Mouse (Mus musculus) ES-Bruce4 (cell line): ENCODE measurements around the gene Ccdc60. TPM values are rescaled to one million over a fixed set of nuclear protein-coding genes. Genes with fewer than 3 reads are reported as not detected.

Experiments
- H3K27ac ChIP-seq: 2 replicates; pipeline ENCODE4 v1.5.1; 2012; ENCODE audit warnings: low read length, inconsistent platforms; ENCODE audit not compliant: insufficient read depth
- H3K27me3 ChIP-seq: 2 replicates; pipeline ENCODE4 v1.6.1; 2012; ENCODE audit warnings: mild to moderate bottlenecking, low read length, inconsistent platforms; ENCODE audit not compliant: control insufficient read depth, poor library complexity, insufficient read depth, severe bottlenecking
- H3K36me3 ChIP-seq: 2 replicates; pipeline ENCODE4 v1.6.1; 2012; ENCODE audit warnings: inconsistent platforms, mild to moderate bottlenecking, low read length, moderate library complexity; ENCODE audit not compliant: control insufficient read depth, poor library complexity, insufficient read depth, severe bottlenecking
- H3K4me1 ChIP-seq: one replicate; pipeline ENCODE4 v1.8.1; 2011; ENCODE audit warnings: low read length; ENCODE audit not compliant: control insufficient read depth, insufficient read depth
- H3K4me3 ChIP-seq: 2 replicates; pipeline ENCODE4 v1.5.1; 2011; ENCODE audit warnings: low read depth, mild to moderate bottlenecking, low read length
- H3K9ac ChIP-seq: 2 replicates; pipeline ENCODE4 v1.6.1; 2012; ENCODE audit warnings: low read depth, mild to moderate bottlenecking, inconsistent platforms; ENCODE audit not compliant: poor library complexity, severe bottlenecking
- H3K9me3 ChIP-seq: replicated peaks from 2 replicates; pipeline ENCODE4 v1.6.1; 2012; ENCODE audit warnings: mild to moderate bottlenecking, low read length, inconsistent platforms; ENCODE audit not compliant: control insufficient read depth, poor library complexity, insufficient read depth, severe bottlenecking
- CTCF ChIP-seq: IDR thresholded peaks from one replicate; pipeline ENCODE4 v1.8.1; 2011; ENCODE audit warnings: low read depth, low read length
- EP300 ChIP-seq: IDR thresholded peaks from 2 replicates; pipeline ENCODE4 v1.6.1; 2011; ENCODE audit warnings: low read depth, low read length; ENCODE audit not compliant: insufficient read depth
- POLR2A ChIP-seq: IDR thresholded peaks from one replicate; pipeline ENCODE4 v1.8.1; 2011; ENCODE audit warnings: low read length; ENCODE audit not compliant: insufficient read depth
- polyA plus RNA-seq: library from polyadenylated mRNA; stranded (reverse); fragments of >200 nt; gene quantifications from 2 replicates; pipeline ENCODE4 v1.2.4, GENCODE M21; 2011; ENCODE audit warnings: low read depth; ENCODE audit not compliant: missing spikeins, insufficient read depth, insufficient read length

Ccdc60 gene
- polyA plus RNA-seq, 1 experiment: 3.0 TPM

- H3K9me3 ChIP-seq: no peaks in the 10 kb centered on the region
- H3K27me3 ChIP-seq: no peaks in the 10 kb centered on the region
- H3K36me3 ChIP-seq: no peaks in the 10 kb centered on the region
- H3K4me3 ChIP-seq: peak overlapping the region; percentile 53
- no peak overlapping the region for H3K27ac ChIP-seq
- peak overlapping the region; percentile 25; the same call in 1 of the 2 replicates for H3K9ac ChIP-seq
- H3K4me1 ChIP-seq: peaks cover 2% of the 10 kb centered on the region
- TF ChIP-seq POLR2A: no peak
- TF ChIP-seq CTCF: peak; percentile 99
- 0 out of 2 replicates have a peak, but pooled peaks have one; percentile 52 for TF ChIP-seq EP300
These were observed 165.4 kb downstream of the Ccdc60 start for GRCm38 (mm10) chr5:116123344-116123743.

DNA sequence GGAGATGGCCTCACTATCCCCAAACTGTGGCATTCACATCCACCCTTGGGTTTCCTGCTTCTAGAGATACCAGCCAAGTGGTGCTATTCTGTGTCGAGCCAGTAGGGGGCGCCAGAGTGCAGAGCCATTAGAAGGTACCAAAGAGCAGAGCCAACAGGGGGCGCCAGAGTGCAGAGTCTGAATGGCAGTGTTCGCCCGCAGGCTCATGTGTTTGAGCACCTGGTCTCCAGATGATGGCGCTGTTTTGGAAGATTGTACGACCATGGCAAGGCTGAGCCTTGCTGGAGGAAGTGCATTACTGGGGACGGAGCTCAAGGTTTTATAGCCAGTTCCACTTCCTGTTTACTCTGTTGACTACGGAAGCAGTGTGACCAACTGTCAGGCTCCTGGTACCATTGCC, 172.2 kb downstream of the Ccdc60 start:
- no peaks in the 10 kb centered on the region for H3K9me3 ChIP-seq
- H3K27ac ChIP-seq: no peak overlapping the region
- H3K4me1 ChIP-seq: no peaks in the 10 kb centered on the region
- TF ChIP-seq POLR2A (no peak), CTCF (peak; percentile 100)
- H3K27me3 ChIP-seq: no peaks in the 10 kb centered on the region
- H3K4me3 ChIP-seq: no peak overlapping the region
- no peaks in the 10 kb centered on the region for H3K36me3 ChIP-seq
- no peak overlapping the region for H3K9ac ChIP-seq

DNA sequence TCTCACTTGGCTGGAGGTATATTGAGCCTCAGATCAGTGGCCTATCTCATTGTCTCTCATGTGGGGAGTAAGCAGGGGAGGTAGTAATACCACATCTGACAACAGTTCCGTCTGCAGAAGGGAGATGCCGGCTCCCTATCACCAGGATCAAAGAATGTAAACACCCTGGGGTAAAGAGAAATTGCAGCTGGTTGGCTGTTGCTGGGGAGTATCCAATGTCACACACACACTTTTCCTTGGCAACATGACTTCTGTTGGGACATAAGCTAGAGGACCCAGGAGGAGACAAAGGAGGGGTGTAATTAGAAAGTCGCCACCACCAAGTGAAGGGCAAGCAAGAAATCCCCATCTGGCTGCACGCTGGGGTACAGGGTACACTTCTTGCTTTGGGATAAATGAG, 172.7 kb downstream of the Ccdc60 start:
- H3K9ac ChIP-seq: no peak overlapping the region
- no peaks in the 10 kb centered on the region for H3K4me1 ChIP-seq
- no peak overlapping the region for H3K27ac ChIP-seq
- no peaks in the 10 kb centered on the region for H3K9me3 ChIP-seq
- no peak overlapping the region for H3K4me3 ChIP-seq
- H3K27me3 ChIP-seq: no peaks in the 10 kb centered on the region
- H3K36me3 ChIP-seq: no peaks in the 10 kb centered on the region
- TF ChIP-seq POLR2A (no peak), EP300 (no peak), CTCF (no peak)

DNA sequence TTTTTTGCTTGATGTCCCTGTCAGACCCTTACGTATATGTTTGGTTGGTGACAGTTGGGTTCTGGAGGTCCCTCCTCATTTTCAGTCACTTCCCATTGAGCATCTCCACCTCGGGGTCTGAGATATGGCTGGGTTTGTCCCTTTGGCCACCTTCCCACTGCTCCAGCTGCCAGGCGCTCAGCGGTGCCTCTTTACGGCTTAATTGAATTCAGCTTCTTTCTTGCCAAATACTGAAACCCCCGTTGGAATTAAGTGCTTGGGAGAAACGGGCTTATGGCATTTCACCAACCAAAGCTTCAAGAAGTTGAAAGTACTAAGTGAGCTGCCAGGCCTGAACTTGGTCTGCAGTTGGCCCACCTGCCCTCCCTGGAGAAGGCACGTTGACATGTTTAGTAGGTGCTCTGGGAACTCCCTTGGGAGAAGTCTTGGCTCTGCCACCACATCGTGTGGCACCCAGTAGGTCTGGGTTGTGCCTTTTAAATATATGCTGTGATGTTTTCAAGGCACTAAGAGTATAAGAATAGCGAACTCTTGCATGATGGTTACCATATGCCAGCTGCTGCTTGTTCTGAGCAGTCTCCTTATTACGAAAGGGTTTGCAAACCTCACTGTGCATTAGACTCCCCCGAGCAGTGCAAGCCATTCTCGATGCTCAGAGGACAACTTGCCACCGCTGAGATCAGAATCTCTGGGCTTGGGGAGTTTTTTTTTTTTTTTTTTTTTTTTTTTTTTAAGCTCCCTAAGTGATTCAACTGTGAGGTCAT, 173.5 kb downstream of the Ccdc60 start:
- H3K36me3 ChIP-seq: no peaks in the 10 kb centered on the region
- no peaks in the 10 kb centered on the region for H3K4me1 ChIP-seq
- TF ChIP-seq EP300: no peak
- H3K4me3 ChIP-seq: no peak overlapping the region
- no peaks in the 10 kb centered on the region for H3K9me3 ChIP-seq
- H3K9ac ChIP-seq: no peak overlapping the region
- no peaks in the 10 kb centered on the region for H3K27me3 ChIP-seq
- H3K27ac ChIP-seq: no peak overlapping the region

DNA sequence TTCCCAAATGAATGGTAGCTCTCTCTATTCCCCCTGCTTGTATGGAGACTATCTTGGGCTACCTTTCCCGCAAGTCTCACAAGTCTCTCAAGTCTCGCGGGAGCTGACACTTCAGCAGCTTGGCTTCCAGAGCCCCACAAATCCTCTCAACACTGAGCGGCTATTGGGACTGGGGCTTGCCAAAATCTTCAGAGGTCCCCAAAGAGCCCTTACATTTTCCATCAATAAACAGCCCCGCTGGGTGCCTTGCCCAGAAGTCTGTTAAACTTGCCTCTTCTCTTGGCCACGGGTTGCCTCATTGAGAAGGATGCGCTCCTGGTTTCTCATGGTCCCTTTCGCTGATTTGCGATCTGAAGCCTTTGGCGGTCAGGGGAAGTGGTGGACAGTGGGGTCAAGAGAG, 180.1 kb downstream of the Ccdc60 start:
- H3K4me3 ChIP-seq: no peak overlapping the region
- H3K36me3 ChIP-seq: no peaks in the 10 kb centered on the region
- H3K27ac ChIP-seq: no peak overlapping the region
- H3K4me1 ChIP-seq: no peaks in the 10 kb centered on the region
- H3K27me3 ChIP-seq: no peaks in the 10 kb centered on the region
- no peak overlapping the region for H3K9ac ChIP-seq
- TF ChIP-seq CTCF (no peak), EP300 (no peak), POLR2A (no peak)
- no peaks in the 10 kb centered on the region for H3K9me3 ChIP-seq

DNA sequence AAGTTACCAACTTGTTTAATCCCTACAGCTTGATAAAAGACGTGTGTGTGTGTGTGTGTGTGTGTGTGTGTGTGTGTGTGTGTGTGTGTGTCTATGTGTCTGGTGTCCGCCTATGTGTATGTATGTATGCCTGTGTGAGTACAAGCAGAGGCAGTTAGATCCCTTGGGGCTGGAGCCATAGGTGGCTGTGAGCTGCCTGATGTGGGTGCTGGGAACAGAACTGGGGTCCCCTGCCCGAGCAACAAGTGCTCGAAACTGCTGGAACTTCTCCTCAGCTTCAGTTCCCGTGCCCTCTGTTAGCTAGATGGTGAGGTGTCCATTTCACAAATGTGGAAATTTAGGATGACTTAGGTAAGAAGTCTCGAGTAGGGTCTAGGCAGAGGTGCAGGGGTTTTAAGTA, 204.6 kb downstream of the Ccdc60 start:
- Histone ChIP-seq H3K9me3 (no peaks in the 10 kb centered on the region), H3K36me3 (no peaks in the 10 kb centered on the region), H3K9ac (no peak overlapping the region), H3K4me3 (no peak overlapping the region), H3K4me1 (peaks cover 2% of the 10 kb centered on the region), H3K27ac (no peak overlapping the region), H3K27me3 (no peaks in the 10 kb centered on the region)
- TF ChIP-seq POLR2A (no peak), EP300 (no peak), CTCF (no peak)
